Mouse (Mus musculus) CH12.LX (cell line): Measurements from ENCODE around the gene Rfc5.

ENCODE experiments used
- CHD1 ChIP-seq: IDR thresholded peaks from 2 replicates; pipeline ENCODE4 v1.6.1; 2012; ENCODE audit warnings: low read depth, low read length, improper control_type of control experiment, inconsistent platforms
- CTCF ChIP-seq, 2 experiments: IDR thresholded peaks in 1 of 2; conservative IDR thresholded peaks in 1 of 2; 2 replicates each; pipeline ENCODE4 v1.5.1; 2011 to 2012; ENCODE audit warnings: low read depth in 2 of 2, low read length in 2 of 2, improper control_type of control experiment in 1 of 2, inconsistent platforms in 1 of 2, mild to moderate bottlenecking in 1 of 2, moderate library complexity in 1 of 2
- E2F4 ChIP-seq: IDR thresholded peaks from 2 replicates; pipeline ENCODE4 v1.6.1; 2011; ENCODE audit warnings: low read depth, low read length, improper control_type of control experiment; ENCODE audit not compliant: insufficient replicate concordance
- ELF1 ChIP-seq: IDR thresholded peaks from 2 replicates; pipeline ENCODE4 v1.6.1; 2014; ENCODE audit warnings: low read depth, mild to moderate bottlenecking, inconsistent platforms, low read length, improper control_type of control experiment
- EP300 ChIP-seq: IDR thresholded peaks from 2 replicates; pipeline ENCODE4 v1.6.1; 2011; ENCODE audit warnings: low read length, improper control_type of control experiment
- GABPA ChIP-seq: IDR thresholded peaks from 2 replicates; pipeline ENCODE4 v1.6.1; 2012; ENCODE audit warnings: low read depth, low read length, improper control_type of control experiment, inconsistent platforms; ENCODE audit not compliant: insufficient replicate concordance
- MAX ChIP-seq: IDR thresholded peaks from 2 replicates; pipeline ENCODE4 v1.6.1; 2011; ENCODE audit warnings: low read length, improper control_type of control experiment
- NELFE ChIP-seq: IDR thresholded peaks from 2 replicates; pipeline ENCODE4 v1.6.1; 2011; ENCODE audit warnings: low read depth, low read length, improper control_type of control experiment
- NRF1 ChIP-seq: IDR thresholded peaks from 2 replicates; pipeline ENCODE4 v1.6.1; 2014; ENCODE audit warnings: low read depth, mild to moderate bottlenecking, inconsistent platforms, low read length, improper control_type of control experiment, moderate library complexity
- POLR2A ChIP-seq: IDR thresholded peaks from 2 replicates; pipeline ENCODE4 v1.6.1; 2011; ENCODE audit warnings: low read depth, mild to moderate bottlenecking, improper control_type of control experiment, low read length
- POLR2AphosphoS2 ChIP-seq: IDR thresholded peaks from 2 replicates; pipeline ENCODE4 v1.6.1; 2011; ENCODE audit warnings: low read depth, low read length, improper control_type of control experiment
- SIN3A ChIP-seq: IDR thresholded peaks from 2 replicates; pipeline ENCODE4 v1.6.1; 2012; ENCODE audit warnings: low read length, improper control_type of control experiment, inconsistent platforms
- USF1 ChIP-seq: IDR thresholded peaks from 2 replicates; pipeline ENCODE4 v1.6.1; 2014; ENCODE audit warnings: low read depth, mild to moderate bottlenecking, inconsistent platforms, low read length, improper control_type of control experiment
- USF2 ChIP-seq: conservative IDR thresholded peaks from 2 replicates; pipeline ENCODE4 v1.6.1; 2011; ENCODE audit warnings: low read depth, low read length, improper control_type of control experiment

- TF ChIP-seq CTCF (conservative IDR thresholded peaks at IDR 0.05 in 1 of 2, IDR thresholded peaks at IDR 0.05 in 1 of 2; ENCODE audit: low read depth in 2 of 2, low read length in 2 of 2) (no peak), POLR2AphosphoS2 (no peak), EP300 (no peak), MAX (no peak), CHD1 (no peak), E2F4 (no peak), POLR2A (no peak), GABPA (no peak), USF2 (no peak), ELF1 (no peak), NRF1 (no peak), SIN3A (no peak), USF1 (peak; percentile 53), NELFE (no peak)
Observed at GRCm38 (mm10) chr5:117396596-117397014, 7.8 kb upstream of the Rfc5 start.
